Mouse (Mus musculus) ES-Bruce4 (cell line): ENCODE data around the gene Mamdc4. TPM values are rescaled to one million over a fixed set of nuclear protein-coding genes. Genes with fewer than 3 reads are reported as not detected.

ENCODE experiments used
- H3K27ac ChIP-seq: 2 replicates; pipeline ENCODE4 v1.5.1; 2012; ENCODE audit warnings: low read length, inconsistent platforms; ENCODE audit not compliant: insufficient read depth
- H3K27me3 ChIP-seq: 2 replicates; pipeline ENCODE4 v1.6.1; 2012; ENCODE audit warnings: mild to moderate bottlenecking, low read length, inconsistent platforms; ENCODE audit not compliant: control insufficient read depth, poor library complexity, insufficient read depth, severe bottlenecking
- H3K36me3 ChIP-seq: 2 replicates; pipeline ENCODE4 v1.6.1; 2012; ENCODE audit warnings: inconsistent platforms, mild to moderate bottlenecking, low read length, moderate library complexity; ENCODE audit not compliant: control insufficient read depth, poor library complexity, insufficient read depth, severe bottlenecking
- H3K4me1 ChIP-seq: one replicate; pipeline ENCODE4 v1.8.1; 2011; ENCODE audit warnings: low read length; ENCODE audit not compliant: control insufficient read depth, insufficient read depth
- H3K4me3 ChIP-seq: 2 replicates; pipeline ENCODE4 v1.5.1; 2011; ENCODE audit warnings: low read depth, mild to moderate bottlenecking, low read length
- H3K9ac ChIP-seq: 2 replicates; pipeline ENCODE4 v1.6.1; 2012; ENCODE audit warnings: low read depth, mild to moderate bottlenecking, inconsistent platforms; ENCODE audit not compliant: poor library complexity, severe bottlenecking
- H3K9me3 ChIP-seq: replicated peaks from 2 replicates; pipeline ENCODE4 v1.6.1; 2012; ENCODE audit warnings: mild to moderate bottlenecking, low read length, inconsistent platforms; ENCODE audit not compliant: control insufficient read depth, poor library complexity, insufficient read depth, severe bottlenecking
- CTCF ChIP-seq: IDR thresholded peaks from one replicate; pipeline ENCODE4 v1.8.1; 2011; ENCODE audit warnings: low read depth, low read length
- EP300 ChIP-seq: IDR thresholded peaks from 2 replicates; pipeline ENCODE4 v1.6.1; 2011; ENCODE audit warnings: low read depth, low read length; ENCODE audit not compliant: insufficient read depth
- POLR2A ChIP-seq: IDR thresholded peaks from one replicate; pipeline ENCODE4 v1.8.1; 2011; ENCODE audit warnings: low read length; ENCODE audit not compliant: insufficient read depth
- polyA plus RNA-seq: library from polyadenylated mRNA; stranded (reverse); fragments of >200 nt; gene quantifications from 2 replicates; pipeline ENCODE4 v1.2.4, GENCODE M21; 2011; ENCODE audit warnings: low read depth; ENCODE audit not compliant: missing spikeins, insufficient read depth, insufficient read length

The Mamdc4 gene
- polyA plus RNA-seq, 1 experiment, result 3.7 TPM

DNA sequence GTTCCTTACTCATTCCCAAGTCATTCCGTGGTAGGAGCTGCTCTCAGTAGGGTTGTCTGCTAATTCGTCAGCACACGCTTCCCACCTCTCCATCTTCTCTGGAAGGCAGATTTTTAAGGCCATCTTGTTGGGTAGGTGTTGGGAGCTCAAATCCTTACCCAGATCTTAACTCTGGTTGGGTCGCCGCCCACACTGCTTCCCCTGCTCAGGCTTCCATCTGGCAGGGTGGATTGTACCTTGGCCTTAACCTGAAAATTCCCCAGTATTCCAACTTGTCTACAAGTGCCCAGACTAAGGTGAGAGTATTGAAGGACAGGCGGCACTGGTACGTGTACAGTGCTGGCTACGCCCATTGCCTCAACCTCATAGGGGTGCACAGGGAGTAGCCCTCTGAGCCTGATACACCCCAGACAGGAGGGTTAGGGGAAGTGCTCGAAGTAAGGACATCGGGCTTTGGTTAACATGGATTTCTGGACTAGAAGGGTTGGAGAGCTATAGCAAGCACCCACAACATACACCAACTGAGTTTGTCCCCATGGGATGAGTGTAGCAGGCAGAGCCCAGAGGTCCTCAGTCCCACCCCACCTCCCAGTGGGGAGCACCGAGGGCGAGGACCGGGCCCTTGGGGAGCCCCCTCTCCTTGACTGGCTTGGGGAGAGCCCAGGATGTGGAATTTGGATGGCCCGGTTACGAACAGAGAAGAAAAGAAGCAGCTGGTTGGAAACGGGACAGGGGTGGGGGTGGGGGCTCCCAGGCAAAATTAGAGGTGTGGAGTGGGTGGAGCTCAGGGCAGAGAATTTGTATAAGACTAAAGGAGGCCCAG, 1.6 kb upstream of the Mamdc4 start:
- peaks cover 2% of the 10 kb centered on the region for H3K4me1 ChIP-seq
- H3K4me3 ChIP-seq, result no peak overlapping the region
- TF ChIP-seq EP300, result no peak
- TF ChIP-seq POLR2A, result no peak
- TF ChIP-seq CTCF, result no peak
- no peaks in the 10 kb centered on the region for H3K36me3 ChIP-seq
- H3K9ac ChIP-seq, result 0 out of 2 replicates have a peak overlapping the region, but pooled peaks have one; percentile 64
- no peak overlapping the region for H3K27ac ChIP-seq
- no peaks in the 10 kb centered on the region for H3K9me3 ChIP-seq
- peaks cover 5% of the 10 kb centered on the region; the same call in 1 of the 2 replicates for H3K27me3 ChIP-seq

DNA sequence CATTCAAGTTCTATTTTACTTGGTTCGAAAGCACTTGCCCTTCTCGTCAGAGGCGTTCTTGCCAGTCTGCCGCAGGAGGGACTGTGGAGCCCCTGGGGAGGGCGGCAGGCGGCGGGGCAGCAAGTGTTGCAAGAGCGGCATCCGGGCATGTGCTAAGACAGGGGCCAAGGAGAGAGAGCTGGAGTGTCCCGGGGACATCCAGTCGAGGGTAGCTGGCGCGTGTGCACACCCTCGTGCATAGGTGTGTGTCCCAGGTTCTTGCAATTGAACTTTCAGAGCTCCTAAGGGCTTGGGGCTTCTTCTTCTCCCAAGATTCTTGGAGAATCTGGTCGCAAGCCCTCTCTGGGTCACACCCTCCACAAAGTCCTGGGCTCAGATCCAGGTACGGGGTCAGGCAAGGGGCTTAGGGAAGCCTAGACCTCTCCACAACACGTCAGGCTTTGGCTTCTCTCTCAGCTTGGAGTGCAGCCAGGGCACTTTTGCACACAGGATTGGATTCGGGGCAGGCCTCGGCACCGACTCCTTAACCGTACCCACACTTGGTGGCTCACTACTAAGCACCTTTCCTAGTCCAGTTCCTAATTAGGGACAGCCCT, 885 bp upstream of the Mamdc4 start:
- peak overlapping the region; percentile 64 for H3K9ac ChIP-seq
- no peaks in the 10 kb centered on the region for H3K9me3 ChIP-seq
- TF ChIP-seq POLR2A (no peak), EP300 (no peak), CTCF (no peak)
- no peaks in the 10 kb centered on the region for H3K36me3 ChIP-seq
- H3K4me1 ChIP-seq, result peaks cover 2% of the 10 kb centered on the region
- H3K27me3 ChIP-seq, result peaks cover 5% of the 10 kb centered on the region; the same call in 1 of the 2 replicates
- H3K4me3 ChIP-seq, result peak overlapping the region; percentile 35
- no peak overlapping the region for H3K27ac ChIP-seq

DNA sequence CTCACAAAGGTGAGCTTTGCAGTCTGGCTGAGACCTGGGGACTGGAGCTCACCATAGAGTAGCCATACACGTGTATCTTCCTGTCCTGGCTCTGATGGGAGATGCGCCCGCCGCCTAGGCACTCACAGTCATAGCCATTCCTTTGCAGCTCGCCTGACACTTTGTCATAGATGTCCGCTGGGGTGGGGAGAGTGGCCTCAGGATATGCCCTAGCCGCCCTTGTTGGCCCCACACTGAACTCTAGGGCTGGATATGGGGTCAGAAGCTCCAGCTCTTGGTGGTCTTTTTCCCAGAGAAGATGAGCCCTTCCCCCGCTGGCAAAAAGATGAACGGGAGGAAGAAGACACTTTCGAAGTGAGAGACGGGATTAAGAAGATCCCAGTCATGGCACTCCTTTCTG, 509 bp downstream of the Mamdc4 start:
- H3K9ac ChIP-seq, result peak overlapping the region; percentile 64
- peaks cover 2% of the 10 kb centered on the region for H3K4me1 ChIP-seq
- H3K27ac ChIP-seq, result no peak overlapping the region
- H3K9me3 ChIP-seq, result no peaks in the 10 kb centered on the region
- H3K36me3 ChIP-seq, result no peaks in the 10 kb centered on the region
- H3K27me3 ChIP-seq, result peaks cover 5% of the 10 kb centered on the region; the same call in 1 of the 2 replicates
- H3K4me3 ChIP-seq, result peak overlapping the region; percentile 85
- no peak for TF ChIP-seq POLR2A

DNA sequence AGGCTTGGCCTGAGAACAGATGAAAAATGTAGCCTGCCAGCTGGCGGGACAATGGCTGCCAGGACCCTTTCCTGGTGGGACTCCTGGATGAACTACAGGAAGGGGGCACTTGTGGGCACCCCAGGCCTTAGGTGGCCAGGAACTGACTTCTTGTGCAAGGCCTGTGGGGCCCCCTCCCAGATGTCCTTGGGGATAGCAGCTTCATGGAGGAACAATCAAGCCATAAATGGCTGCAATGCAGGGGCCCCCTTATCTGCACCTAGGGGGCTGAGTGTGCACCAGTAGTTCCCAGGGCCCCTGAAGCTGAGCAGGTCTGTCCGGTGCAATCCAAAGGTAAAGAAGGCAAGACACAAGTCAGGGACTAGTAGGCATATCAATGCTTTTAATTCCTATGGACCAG, 1.6 kb downstream of the Mamdc4 start:
- Histone ChIP-seq H3K9ac (no peak overlapping the region), H3K4me3 (no peak overlapping the region), H3K4me1 (peaks cover 4% of the 10 kb centered on the region), H3K36me3 (no peaks in the 10 kb centered on the region), H3K27ac (no peak overlapping the region), H3K27me3 (no peaks in the 10 kb centered on the region), H3K9me3 (no peaks in the 10 kb centered on the region)
- TF ChIP-seq EP300 (no peak), CTCF (no peak), POLR2A (no peak)

DNA sequence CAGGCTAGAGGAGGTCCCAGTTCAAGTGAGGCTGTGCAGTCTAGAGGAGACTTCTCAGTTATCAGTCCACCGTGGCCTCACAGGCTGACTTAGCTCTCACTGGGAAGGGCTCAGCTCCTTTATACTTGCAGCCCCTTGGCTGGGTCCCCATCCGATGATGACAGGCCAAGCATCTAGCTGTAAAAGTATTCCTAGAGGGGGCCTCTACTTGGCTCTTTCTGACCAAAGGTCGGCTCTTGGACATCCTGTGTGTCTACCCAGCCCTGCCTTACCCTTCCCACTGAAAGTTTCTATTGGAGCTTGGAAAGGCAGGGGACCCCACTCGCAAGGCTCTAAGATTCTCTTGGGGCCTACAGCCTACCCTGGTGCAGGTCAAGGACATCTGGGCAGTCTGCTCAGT, 3.4 kb downstream of the Mamdc4 start:
- no peaks in the 10 kb centered on the region for H3K36me3 ChIP-seq
- H3K27me3 ChIP-seq, result no peaks in the 10 kb centered on the region
- no peak overlapping the region for H3K9ac ChIP-seq
- H3K27ac ChIP-seq, result no peak overlapping the region
- TF ChIP-seq POLR2A, result no peak
- no peak for TF ChIP-seq CTCF
- TF ChIP-seq EP300, result no peak
- no peak overlapping the region for H3K4me3 ChIP-seq
- peaks cover 4% of the 10 kb centered on the region for H3K4me1 ChIP-seq
- H3K9me3 ChIP-seq, result no peaks in the 10 kb centered on the region

DNA sequence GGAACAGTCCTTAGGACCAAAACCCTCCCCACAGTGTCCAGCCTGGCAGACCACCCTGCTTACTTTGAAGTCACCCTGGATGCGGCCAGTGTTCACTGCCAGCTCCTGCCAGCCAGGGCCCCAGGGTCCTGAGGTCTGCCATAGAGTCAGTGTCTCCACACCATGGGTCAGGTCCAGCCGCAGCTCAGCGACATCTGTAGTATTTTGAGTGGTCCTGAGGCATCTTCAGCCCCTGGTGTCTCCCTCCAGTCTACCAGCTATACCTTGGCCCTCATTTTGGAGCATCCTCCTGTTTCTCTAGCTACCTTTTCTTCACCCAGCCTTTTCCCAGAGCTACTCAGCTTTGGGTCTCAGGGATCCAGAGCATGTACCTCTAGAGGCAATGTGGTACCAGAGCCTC, 5.3 kb downstream of the Mamdc4 start:
- H3K27ac ChIP-seq, result no peak overlapping the region
- no peak for TF ChIP-seq CTCF
- no peak for TF ChIP-seq POLR2A

More for the DNA sequence above, 5.3 kb downstream of the Mamdc4 start:
- no peaks in the 10 kb centered on the region for H3K27me3 ChIP-seq
- H3K9me3 ChIP-seq, result no peaks in the 10 kb centered on the region
- no peak overlapping the region for H3K4me3 ChIP-seq
- no peaks in the 10 kb centered on the region for H3K36me3 ChIP-seq
- H3K4me1 ChIP-seq, result peaks cover 3% of the 10 kb centered on the region
- H3K9ac ChIP-seq, result no peak overlapping the region
